Mouse (Mus musculus) forebrain, embryonic 10.5 days (tissue): ENCODE results near the gene Nelfb. TPM values are rescaled to one million over a fixed set of nuclear protein-coding genes. Genes with fewer than 3 reads are reported as not detected.

Source experiments
- DNase-seq: peaks from one replicate; pipeline ENCODE4 v3.0.0-alpha.2; 2017; ENCODE audit warnings: low spot score; ENCODE audit errors: extremely low spot score
- H3K27ac ChIP-seq: fragments of 300-500 bp; sonication (generic); 2 replicates; pipeline ENCODE4 v1.5.1; 2016; ENCODE audit warnings: mild to moderate bottlenecking
- H3K27me3 ChIP-seq: fragments of 300-500 bp; sonication (generic); 2 replicates; pipeline ENCODE4 v1.6.1; 2016; ENCODE audit warnings: mild to moderate bottlenecking; ENCODE audit not compliant: poor library complexity, severe bottlenecking
- H3K36me3 ChIP-seq: fragments of 300-500 bp; sonication (generic); replicated peaks from 2 replicates; pipeline ENCODE4 v1.6.1; 2016; ENCODE audit warnings: mild to moderate bottlenecking, moderate library complexity
- H3K4me1 ChIP-seq: fragments of 300-500 bp; sonication (generic); 2 replicates; pipeline ENCODE4 v1.6.1; 2016
- H3K4me3 ChIP-seq: fragments of 300-500 bp; sonication (generic); 2 replicates; pipeline ENCODE4 v1.5.1; 2016; ENCODE audit warnings: mild to moderate bottlenecking, moderate library complexity
- H3K9me3 ChIP-seq: fragments of 300-500 bp; sonication (generic); 2 replicates; pipeline ENCODE4 v1.6.1; 2016; ENCODE audit warnings: mild to moderate bottlenecking, moderate library complexity
- WGBS: fragments of 180-500 bp; shearing (Covaris S2); methylation state at CpG from one replicate; pipeline ENCODE4 v1.1.7; 2016; 5-methylcytosine and 5-hydroxymethylcytosine counted together
- polyA plus RNA-seq: library from polyadenylated mRNA; unstranded; fragments of >200 nt; fragmentation: Nextera tagmentation; extraction: Ambion mirVana; gene quantifications from 2 replicates; pipeline ENCODE4 v1.2.1, GENCODE M21; 2016

Nelfb gene
- polyA plus RNA-seq, 1 experiment from 2014 or later = 130 TPM

DNA sequence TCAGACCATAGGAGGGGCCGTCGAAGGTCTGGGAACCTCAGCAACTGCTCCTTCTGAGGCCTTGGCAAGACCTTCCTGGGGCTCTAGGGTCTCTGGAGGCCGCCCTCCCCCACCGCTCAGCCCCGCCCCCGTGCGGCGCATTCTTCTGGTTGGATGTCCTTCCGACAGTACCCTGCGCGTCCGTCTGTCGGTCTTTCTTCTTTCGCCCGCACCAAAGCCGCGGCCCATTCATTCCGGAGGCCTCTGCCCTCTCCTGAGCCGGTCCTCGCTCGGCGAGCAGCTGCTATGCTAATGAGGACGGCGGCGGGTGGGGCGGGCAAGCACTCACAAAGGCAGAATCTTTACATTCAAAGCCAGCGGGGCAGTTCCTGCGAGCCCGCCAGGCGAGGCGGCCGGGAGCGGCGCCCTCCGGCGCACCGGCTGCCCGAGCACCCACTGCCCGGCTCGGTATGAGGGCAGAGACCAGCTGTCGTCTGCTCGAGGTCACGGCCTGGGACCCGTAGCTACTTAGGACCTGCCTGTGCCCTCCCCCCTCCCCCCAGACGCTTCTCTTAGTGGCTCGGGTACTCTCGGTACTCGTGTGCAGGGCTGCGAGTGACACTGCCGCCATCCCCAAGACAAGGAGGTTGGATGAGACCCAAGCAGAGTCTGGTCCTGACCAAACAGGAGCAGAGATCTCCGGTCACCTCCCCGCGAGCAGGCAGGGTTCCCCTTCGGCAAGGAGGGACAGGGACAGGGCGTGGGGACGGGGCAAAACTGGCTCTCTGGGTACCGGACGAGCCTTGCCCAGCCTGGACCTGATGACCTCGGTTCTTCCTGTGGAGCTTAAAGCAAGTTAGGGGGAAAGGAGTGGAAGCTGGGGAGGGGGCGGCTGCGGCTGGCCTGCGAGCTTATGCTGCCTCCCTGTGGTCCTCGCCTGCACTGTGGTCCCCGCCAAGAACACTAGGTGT is 25.4 kb downstream of the Nelfb start:
- WGBS = under 1% methylated on average over 64 of the region's 64 CpGs
- Histone ChIP-seq H3K9me3 (no peaks in the 10 kb centered on the region), H3K27me3 (peaks cover 42% of the 10 kb centered on the region), H3K4me1 (peaks cover 59% of the 10 kb centered on the region), H3K4me3 (peak overlapping the region; percentile 84), H3K27ac (peak overlapping the region; percentile 96), H3K36me3 (peaks cover 19% of the 10 kb centered on the region)
- peak; percentile 93 for DNase-seq

DNA sequence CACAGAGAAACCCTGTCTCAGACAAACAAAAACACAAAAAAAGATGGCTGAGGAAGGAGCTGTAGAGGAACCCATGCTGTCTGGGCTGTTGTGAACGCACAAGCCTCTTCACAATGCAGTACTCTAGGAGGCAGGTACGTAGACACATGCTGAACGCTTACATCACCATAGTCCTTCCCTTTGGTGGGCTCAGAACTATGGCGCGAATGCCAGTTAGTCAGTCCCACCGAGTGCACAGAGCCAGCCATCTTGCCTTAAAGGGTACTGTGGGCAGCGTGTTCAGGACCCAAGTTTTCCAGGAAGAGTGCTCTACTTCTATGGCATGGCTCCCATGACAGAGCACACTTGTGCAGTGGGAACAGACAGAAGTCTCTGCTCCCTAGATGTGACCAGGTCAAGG is 26.8 kb downstream of the Nelfb start:
- 96% methylated on average over 7 of the region's 7 CpGs for WGBS
- Histone ChIP-seq H3K4me1 (peaks cover 73% of the 10 kb centered on the region), H3K27ac (peak overlapping the region; percentile 96)

DNA sequence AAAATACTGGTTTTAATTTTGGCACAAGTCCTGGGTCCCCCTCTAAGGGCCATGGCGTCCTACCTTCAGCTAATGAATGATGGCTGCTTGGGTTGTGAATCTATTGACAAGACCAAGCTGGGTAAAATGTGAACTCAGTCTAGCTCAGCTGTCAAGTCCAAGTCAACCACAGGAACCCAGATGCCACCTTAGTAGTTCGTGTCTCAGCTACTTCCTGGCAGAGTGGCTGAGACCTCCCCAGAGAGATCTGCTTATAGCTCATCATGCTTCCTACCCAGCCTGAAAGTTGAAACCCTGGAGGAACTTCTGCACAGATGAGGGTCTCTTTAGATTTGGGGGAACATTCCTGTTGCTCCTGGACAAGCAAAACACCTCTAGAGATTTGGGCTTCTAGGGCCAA is 28.0 kb downstream of the Nelfb start:
- Histone ChIP-seq H3K27ac (peak overlapping the region; percentile 96; the same call in 1 of the 2 replicates), H3K27me3 (peaks cover 67% of the 10 kb centered on the region), H3K36me3 (peaks cover 19% of the 10 kb centered on the region), H3K9me3 (no peaks in the 10 kb centered on the region), H3K4me1 (peaks cover 85% of the 10 kb centered on the region), H3K4me3 (peak overlapping the region; percentile 84)
- WGBS = 85% methylated on average over 2 of the region's 2 CpGs
- no peak for DNase-seq

More for the DNA sequence above, 26.8 kb downstream of the Nelfb start:
- Histone ChIP-seq H3K36me3 (peaks cover 19% of the 10 kb centered on the region), H3K9me3 (no peaks in the 10 kb centered on the region), H3K4me3 (peak overlapping the region; percentile 84), H3K27me3 (peaks cover 55% of the 10 kb centered on the region)
- no peak for DNase-seq

DNA sequence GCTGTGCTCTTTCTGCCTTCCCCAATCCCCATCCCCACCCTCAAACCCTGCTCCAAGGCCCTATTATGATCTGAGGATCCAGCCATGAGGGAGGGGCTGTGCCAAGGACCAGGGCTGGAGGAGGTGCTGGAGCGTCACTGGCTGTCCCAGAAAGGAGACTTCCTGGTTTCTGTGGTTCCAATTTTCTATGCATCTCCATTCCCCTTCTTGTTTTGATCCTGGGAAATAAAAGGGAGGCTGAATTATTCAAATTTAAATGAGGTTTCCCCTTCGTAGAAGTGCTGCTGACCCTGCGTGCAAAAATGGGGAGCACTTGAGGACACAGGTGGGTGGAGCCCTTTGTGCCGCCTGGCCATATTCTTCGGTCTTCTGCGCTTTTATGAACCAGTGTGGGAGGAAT is 28.6 kb downstream of the Nelfb start:
- H3K4me1 ChIP-seq = peaks cover 91% of the 10 kb centered on the region
- peak overlapping the region; percentile 94 for H3K27ac ChIP-seq
- peaks cover 19% of the 10 kb centered on the region for H3K36me3 ChIP-seq
- H3K4me3 ChIP-seq = peak overlapping the region; percentile 84
- WGBS = 7% methylated on average over 6 of the region's 6 CpGs
- no peaks in the 10 kb centered on the region for H3K9me3 ChIP-seq
- peak; percentile 39 for DNase-seq
- H3K27me3 ChIP-seq = peaks cover 73% of the 10 kb centered on the region

DNA sequence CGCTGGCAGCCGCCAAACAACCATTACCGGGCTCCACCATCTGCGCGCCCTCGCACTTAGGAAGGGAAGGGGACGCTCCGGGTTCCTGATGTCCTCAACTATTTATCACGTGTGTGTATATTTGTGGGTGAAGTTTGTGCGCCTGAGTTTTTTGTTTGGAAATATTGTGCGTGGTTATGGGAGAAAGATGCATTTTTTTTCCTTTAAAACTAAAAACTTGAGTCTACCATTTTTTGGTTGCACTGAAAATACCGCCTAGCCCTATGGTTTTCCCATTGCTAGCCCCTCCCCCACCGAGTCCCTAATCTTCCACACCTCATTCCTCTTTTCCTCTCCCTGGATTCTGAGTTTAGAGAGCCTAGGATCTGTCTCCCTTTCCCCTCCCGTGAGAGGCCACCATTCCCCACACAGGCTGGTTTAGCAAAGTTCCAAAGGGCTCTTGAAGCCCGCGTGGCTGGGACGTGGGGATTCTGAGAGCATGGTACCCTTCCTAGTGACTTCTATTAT is 29.3 kb downstream of the Nelfb start:
- H3K27me3 ChIP-seq = peaks cover 76% of the 10 kb centered on the region
- peaks cover 19% of the 10 kb centered on the region for H3K36me3 ChIP-seq
- H3K9me3 ChIP-seq = no peaks in the 10 kb centered on the region
- H3K4me1 ChIP-seq = peaks cover 98% of the 10 kb centered on the region
- peak overlapping the region; percentile 94 for H3K27ac ChIP-seq
- DNase-seq = peak; percentile 39
- peak overlapping the region; percentile 84 for H3K4me3 ChIP-seq
- WGBS = under 1% methylated on average over 17 of the region's 17 CpGs

DNA sequence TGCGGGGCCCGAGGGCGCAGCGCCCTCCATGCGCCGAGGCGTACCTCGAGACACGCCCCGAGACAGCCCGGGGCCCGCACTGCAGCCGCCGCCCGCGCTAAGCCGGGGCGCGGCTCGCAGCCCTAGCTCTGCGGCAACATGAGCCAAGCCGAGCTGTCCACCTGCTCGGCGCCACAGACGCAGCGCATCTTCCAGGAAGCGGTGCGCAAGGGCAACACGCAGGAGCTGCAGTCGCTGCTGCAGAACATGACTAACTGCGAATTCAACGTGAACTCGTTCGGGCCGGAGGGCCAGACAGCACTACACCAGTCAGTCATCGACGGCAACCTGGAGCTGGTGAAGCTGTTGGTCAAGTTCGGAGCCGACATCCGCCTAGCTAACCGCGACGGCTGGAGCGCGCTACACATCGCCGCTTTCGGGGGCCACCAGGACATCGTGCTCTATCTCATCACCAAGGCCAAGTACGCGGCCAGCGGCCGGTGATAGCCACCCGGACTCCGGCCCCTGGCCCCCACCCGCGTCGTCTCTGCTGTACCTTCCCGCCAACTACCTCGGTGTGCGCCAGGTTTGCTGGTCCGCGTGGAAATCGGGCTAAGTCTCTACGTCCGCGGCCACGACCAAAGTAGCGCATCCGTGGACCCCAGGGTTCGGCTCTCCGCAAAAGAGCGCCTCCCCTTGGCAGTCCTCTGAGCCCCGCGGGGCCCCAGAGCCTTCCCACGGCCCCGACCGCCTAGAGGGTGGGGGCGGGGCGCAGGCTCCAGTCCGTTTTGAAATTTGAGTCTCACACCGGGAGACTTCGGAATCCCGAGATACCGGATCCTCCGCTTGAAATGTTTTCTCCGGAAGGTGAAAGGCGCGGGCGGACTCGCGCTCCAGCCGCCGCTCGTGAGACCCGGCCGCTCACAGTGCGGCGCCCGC is 30.1 kb downstream of the Nelfb start:
- peaks cover 98% of the 10 kb centered on the region for H3K4me1 ChIP-seq
- DNase-seq = peak; percentile 75
- peak overlapping the region; percentile 94 for H3K27ac ChIP-seq
- peaks cover 19% of the 10 kb centered on the region for H3K36me3 ChIP-seq
- under 1% methylated on average over 98 of the region's 100 CpGs for WGBS
- H3K4me3 ChIP-seq = peak overlapping the region; percentile 84
- H3K9me3 ChIP-seq = no peaks in the 10 kb centered on the region
- H3K27me3 ChIP-seq = peaks cover 81% of the 10 kb centered on the region

DNA sequence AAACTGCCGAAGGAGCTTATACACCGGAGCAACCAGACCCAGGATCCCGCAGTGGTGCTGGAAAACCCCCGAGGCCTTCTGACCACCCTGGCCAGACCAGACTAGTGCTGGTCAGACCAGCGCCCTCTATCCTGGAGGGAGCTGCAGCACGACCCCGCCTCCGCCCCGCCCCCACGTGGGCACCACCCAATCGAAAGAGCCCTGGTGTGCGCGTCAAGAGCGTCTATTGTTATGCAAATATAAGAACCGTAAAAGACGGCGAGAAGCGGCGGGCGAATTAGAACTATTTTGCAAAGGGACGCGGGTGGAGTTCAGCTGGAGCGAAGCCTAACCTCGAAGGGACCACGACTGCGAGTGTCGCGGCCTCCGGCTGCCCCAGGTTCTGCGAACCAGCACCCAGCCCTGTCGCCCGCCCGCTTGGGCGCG is 30.8 kb downstream of the Nelfb start, which contains the start of gene Nrarp:
Nrarp (plus strand) TSS at position 281 of the 426 bp plus-strand sequence.
- H3K9me3 ChIP-seq = no peaks in the 10 kb centered on the region
- peak within 1 kb of the TSS; percentile 84 for H3K4me3 ChIP-seq
- H3K4me1 ChIP-seq = peaks cover 98% of the 10 kb centered on the region
- WGBS = under 1% methylated on average over 35 of the region's 35 CpGs
- H3K27ac ChIP-seq = peak within 1 kb of the TSS; percentile 94
- peak; percentile 98 for DNase-seq
- H3K27me3 ChIP-seq = peaks cover 86% of the 10 kb centered on the region
- peaks cover 19% of the 10 kb centered on the region for H3K36me3 ChIP-seq

DNA sequence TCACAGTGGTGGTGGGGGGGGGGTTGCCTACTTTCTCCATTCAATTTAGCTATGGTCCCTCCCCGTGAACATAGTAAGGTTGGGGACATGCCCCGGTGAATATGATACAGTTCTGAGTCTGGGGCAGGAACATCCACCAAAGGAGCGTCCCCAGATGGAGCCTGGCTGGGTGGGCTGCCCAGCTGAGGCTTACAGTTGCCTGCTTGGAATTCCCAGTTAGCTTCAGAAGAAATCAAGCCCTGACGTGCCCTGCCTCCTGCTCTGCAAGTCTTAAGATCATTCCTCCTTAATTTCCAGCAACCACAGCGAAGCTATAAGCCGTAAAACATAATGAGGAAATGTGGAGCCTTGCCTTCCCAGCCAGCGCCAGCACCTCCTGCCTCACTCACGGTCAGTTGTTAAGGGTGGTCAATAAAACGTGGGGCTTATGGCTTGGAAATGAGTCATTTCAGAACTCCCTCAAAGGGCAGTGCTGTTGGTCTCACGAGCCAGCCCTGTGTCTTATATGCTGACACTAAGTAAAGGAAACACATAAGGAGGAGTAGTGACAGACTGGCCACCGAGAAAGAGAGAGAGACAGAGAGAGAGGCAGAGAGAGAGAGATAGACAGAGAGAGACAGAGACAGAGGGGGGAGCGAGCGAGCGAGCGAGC is 31.6 kb downstream of the Nelfb start:
- Histone ChIP-seq H3K27ac (peak overlapping the region; percentile 94), H3K4me1 (peaks cover 98% of the 10 kb centered on the region), H3K36me3 (peaks cover 15% of the 10 kb centered on the region), H3K4me3 (peak overlapping the region; percentile 84), H3K27me3 (peaks cover 80% of the 10 kb centered on the region), H3K9me3 (no peaks in the 10 kb centered on the region)
- DNase-seq = no peak
- 48% methylated on average over 15 of the region's 15 CpGs for WGBS

DNA sequence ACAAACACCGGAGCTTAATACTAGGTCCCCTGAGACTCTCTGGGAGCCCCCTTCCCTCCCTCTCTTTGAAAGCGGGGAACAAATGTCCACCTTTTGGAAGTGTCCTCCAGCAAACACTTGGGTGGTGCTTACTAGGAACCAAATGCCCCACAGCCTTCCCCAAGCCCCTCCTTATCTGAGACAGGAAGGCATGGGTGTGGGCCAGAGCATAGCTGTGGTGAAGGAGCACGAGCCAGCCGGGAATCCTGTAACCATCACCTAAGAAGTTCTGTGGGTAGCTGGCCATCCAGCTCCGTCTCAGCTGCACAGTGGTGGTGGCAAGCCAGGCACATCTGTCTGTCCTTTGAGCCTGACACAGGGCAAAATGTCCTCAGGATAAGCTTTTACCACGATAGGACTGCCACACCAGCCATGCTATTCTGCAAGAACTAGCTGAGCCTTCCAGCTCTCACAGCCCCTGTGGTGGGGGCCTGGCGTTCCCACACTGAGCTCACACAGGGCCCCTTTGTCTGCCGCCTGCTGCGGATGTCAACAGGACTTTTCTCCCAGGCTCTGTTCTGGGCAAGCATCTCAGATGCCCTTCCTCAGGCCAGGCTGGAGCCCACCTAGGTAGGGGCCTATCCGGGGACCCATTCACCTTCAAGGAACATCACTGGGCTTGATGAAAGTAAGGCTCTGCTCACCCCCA is 32.9 kb downstream of the Nelfb start:
- Histone ChIP-seq H3K9me3 (no peaks in the 10 kb centered on the region), H3K4me3 (peak overlapping the region; percentile 39), H3K4me1 (peaks cover 89% of the 10 kb centered on the region), H3K27ac (peak overlapping the region; percentile 85), H3K27me3 (peaks cover 67% of the 10 kb centered on the region), H3K36me3 (peaks cover 3% of the 10 kb centered on the region)
- 22% methylated on average over 10 of the region's 10 CpGs for WGBS
- no peak for DNase-seq

DNA sequence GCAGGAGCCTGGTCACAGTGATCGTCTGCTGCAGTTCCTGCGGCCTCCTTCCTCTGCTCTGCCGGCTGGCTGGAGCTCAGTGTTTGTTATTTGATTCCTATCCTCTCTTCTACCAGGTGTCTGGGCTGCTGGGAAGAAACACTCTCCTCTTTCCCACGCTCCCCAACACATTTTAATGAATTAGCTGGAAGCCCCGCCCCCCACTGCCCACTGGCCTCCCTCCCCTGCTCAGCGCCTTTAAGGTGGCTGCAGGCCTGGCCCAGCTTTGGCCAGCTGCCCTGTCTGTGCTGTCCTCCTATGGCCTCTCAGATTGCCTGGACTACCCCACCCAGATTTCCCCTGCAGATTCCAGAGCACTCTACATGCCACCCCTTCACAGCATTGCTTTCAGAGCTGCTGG is 33.6 kb downstream of the Nelfb start:
- peaks cover 89% of the 10 kb centered on the region for H3K4me1 ChIP-seq
- peak; percentile 67 for DNase-seq
- no peaks in the 10 kb centered on the region for H3K36me3 ChIP-seq
- H3K9me3 ChIP-seq = no peaks in the 10 kb centered on the region
- peak overlapping the region; percentile 85 for H3K27ac ChIP-seq
- WGBS = 4% methylated on average over 6 of the region's 6 CpGs
- H3K4me3 ChIP-seq = peak overlapping the region; percentile 39
- H3K27me3 ChIP-seq = peaks cover 61% of the 10 kb centered on the region

DNA sequence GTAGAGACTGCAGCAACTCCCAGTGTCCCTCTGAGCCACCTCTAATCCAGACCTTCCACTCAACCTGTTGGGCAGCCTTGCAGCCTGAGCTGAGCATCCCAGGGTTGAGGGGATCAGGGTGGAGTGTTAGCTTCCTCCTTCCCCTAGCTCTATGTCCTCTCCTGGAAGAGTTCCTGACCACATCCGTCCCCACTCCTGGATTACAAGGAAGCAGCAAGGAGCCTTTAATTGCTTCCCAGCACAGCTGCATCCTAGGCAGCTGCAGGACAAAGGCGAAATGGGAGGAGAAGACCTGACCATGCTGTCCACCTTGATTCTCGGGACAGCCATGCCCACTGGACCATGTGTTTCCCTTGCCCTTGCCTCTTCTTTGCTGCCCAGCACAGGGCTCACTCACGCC is 34.2 kb downstream of the Nelfb start:
- 31% methylated on average over 4 of the region's 4 CpGs for WGBS
- H3K4me3 ChIP-seq = peak overlapping the region; percentile 39
- DNase-seq = no peak
- peak overlapping the region; percentile 85 for H3K27ac ChIP-seq
- H3K9me3 ChIP-seq = no peaks in the 10 kb centered on the region
- H3K4me1 ChIP-seq = peaks cover 89% of the 10 kb centered on the region
- H3K36me3 ChIP-seq = no peaks in the 10 kb centered on the region
- H3K27me3 ChIP-seq = peaks cover 59% of the 10 kb centered on the region
